Mouse (Mus musculus): ENCODE measurements at regions not wholly inside any gene's neighbourhood (a gene's known extent, or its start where the extent isn't known, plus 50 kb on each side); places are given as distances from the start of the nearest gene placed in this dataset.

DNA sequence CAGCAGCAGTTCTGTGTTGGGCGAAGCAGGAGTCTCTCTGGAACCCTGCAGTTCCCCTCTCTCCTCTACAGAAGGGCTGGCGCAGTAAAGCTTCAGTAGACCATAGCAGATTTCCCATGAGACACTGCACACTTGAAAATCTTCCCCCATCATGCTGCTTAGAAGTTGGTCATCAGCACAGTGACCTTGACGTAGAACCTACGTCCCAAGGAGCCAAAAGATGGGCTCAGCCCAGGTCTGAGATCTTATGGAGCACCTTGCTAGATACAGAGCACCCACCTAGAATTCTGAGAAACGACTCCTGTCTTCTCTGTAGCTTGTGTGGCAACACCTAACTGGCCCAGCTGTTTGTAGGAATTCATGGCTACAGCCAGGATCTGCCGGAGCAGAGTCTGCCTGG lies 51.7 kb upstream of the Hmga2 start:
- in situ Hi-C loops (cut with MboI; ENCODE audit: low pct_unique_long_range_greater_than_20kb in 1 of 2, low sequenced_read_pairs in 2 of 2, unreplicated experiment in 1 of 2): no loop called here

DNA sequence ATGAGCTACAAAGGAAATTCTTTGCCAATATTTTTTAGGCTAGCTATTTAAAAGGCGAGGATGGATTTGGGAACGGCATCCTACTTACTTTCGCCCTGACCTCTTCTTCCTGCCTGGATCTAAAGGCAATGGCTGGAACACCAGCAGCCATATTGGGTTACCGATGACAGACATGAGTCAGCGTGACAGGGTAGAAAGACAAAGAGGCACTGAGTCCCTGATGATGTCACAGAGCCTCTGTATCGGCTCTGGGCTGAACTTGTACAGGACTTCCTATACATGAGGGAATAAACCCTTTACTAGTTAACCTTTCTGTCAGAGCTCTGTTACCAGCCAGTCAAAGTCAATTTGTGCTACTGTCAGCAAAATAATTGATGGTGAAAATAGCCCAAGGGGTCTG lies 50.7 kb upstream of the Hmga2 start:
- in situ Hi-C loops (cut with MboI; ENCODE audit: low pct_unique_long_range_greater_than_20kb in 1 of 2, low sequenced_read_pairs in 2 of 2, unreplicated experiment in 1 of 2): no loop called here
